Mouse (Mus musculus) frontal cortex, adult 2 months (tissue): ENCODE results near the gene Il33. TPM values are rescaled to one million over a fixed set of nuclear protein-coding genes. Genes with fewer than 3 reads are reported as not detected.
A peak's percentile ranks its signal among the peaks of the same experiment; 100 is the strongest.

Experiments used
- DNase-seq, 2 experiments: peaks; one replicate each; pipeline ENCODE4 v3.0.0; 2022; ENCODE audit warnings: low spot score in 1 of 2; ENCODE audit errors: extremely low spot score in 1 of 2
- polyA plus RNA-seq: library from polyadenylated mRNA; depleted of rRNA; stranded (reverse); fragments of >200 nt; gene quantifications from 2 replicates; pipeline ENCODE4 v1.2.3, GENCODE M21; 2012; rRNA removed

Gene Il33
- polyA plus RNA-seq, result 21.5 and 21.7 TPM in 2 replicates

GRCm38 (mm10) chr19:29924638-29925258 lies at the start of gene Il33:
Gene Il33 (plus strand): TSS chr19:29925114.
- DNase-seq, result peak; percentile 36 to 84

- DNase-seq, result no peak
Observed at GRCm38 (mm10) chr19:29877422-29878291, 47.3 kb upstream of the Il33 start.

GRCm38 (mm10) chr19:29878896-29879504 lies 45.9 kb upstream of the Il33 start:
- DNase-seq, result no peak

GRCm38 (mm10) chr19:29880918-29881317 lies 44.0 kb upstream of the Il33 start:
- no peak for DNase-seq

GRCm38 (mm10) chr19:29882696-29883095 lies 42.2 kb upstream of the Il33 start:
- DNase-seq, result no peak

- no peak for DNase-seq
Observed at GRCm38 (mm10) chr19:29885548-29885947, 39.4 kb upstream of the Il33 start.

GRCm38 (mm10) chr19:29887476-29887875 lies 37.4 kb upstream of the Il33 start:
- no peak for DNase-seq

GRCm38 (mm10) chr19:29888946-29889345 lies 36.0 kb upstream of the Il33 start:
- no peak for DNase-seq

GRCm38 (mm10) chr19:29891981-29892380 lies 32.9 kb upstream of the Il33 start:
- DNase-seq, result no peak

GRCm38 (mm10) chr19:29892786-29893185 lies 32.1 kb upstream of the Il33 start:
- DNase-seq, result no peak

- no peak for DNase-seq
Observed at GRCm38 (mm10) chr19:29893718-29894273, 31.1 kb upstream of the Il33 start.

- DNase-seq, result no peak
Observed at GRCm38 (mm10) chr19:29894381-29894780, 30.5 kb upstream of the Il33 start.

GRCm38 (mm10) chr19:29895047-29895446 lies 29.9 kb upstream of the Il33 start:
- no peak for DNase-seq

GRCm38 (mm10) chr19:29900318-29900717 lies 24.6 kb upstream of the Il33 start:
- DNase-seq, result no peak

- DNase-seq, result no peak
Observed at GRCm38 (mm10) chr19:29902343-29903070, 22.4 kb upstream of the Il33 start.

- no peak for DNase-seq
Observed at GRCm38 (mm10) chr19:29905896-29906295, 19.0 kb upstream of the Il33 start.

- DNase-seq, result no peak
Observed at GRCm38 (mm10) chr19:29909166-29909565, 15.7 kb upstream of the Il33 start.

- no peak for DNase-seq
Observed at GRCm38 (mm10) chr19:29911919-29912318, 13.0 kb upstream of the Il33 start.

GRCm38 (mm10) chr19:29917421-29917820 lies 7.5 kb upstream of the Il33 start:
- DNase-seq, result peak in 1 of 2 experiments; percentile 6

- no peak for DNase-seq
Observed at GRCm38 (mm10) chr19:29926101-29926755, 1.3 kb downstream of the Il33 start.
